Mouse (Mus musculus): ENCODE measurements around the gene Wscd2. TPM values are rescaled to one million over a fixed set of nuclear protein-coding genes. Genes with fewer than 3 reads are reported as not detected.
A peak's percentile ranks its signal among the peaks of the same experiment; 100 is the strongest.

The Wscd2 gene
- total RNA-seq, 2 experiments from 2014 or later: 0.28 to 0.49 TPM

GRCm38 (mm10) chr5:113479075-113479474, 11.1 kb upstream of the Wscd2 start:
- intact Hi-C loops (cut with DNase I): no loop called here
- no peak for DNase-seq

- intact Hi-C loops (cut with DNase I): no loop called here
- no peak for DNase-seq
Observed at GRCm38 (mm10) chr5:113480451-113480850, 9.7 kb upstream of the Wscd2 start.

GRCm38 (mm10) chr5:113485584-113486162, 4.5 kb upstream of the Wscd2 start:
- DNase-seq: no peak
- intact Hi-C loops (cut with DNase I): loop anchor here (5.0 kb wide), 1 partner anchor 77 kb away; no protein-coding TSS in a partner anchor

GRCm38 (mm10) chr5:113487879-113488278, 2.3 kb upstream of the Wscd2 start:
- intact Hi-C loops (cut with DNase I): loop anchor here (5.0 kb wide), 1 partner anchor 74 kb away; no protein-coding TSS in a partner anchor

GRCm38 (mm10) chr5:113489617-113490016, 516 bp upstream of the Wscd2 start:
- intact Hi-C loops (cut with DNase I): loop anchor here (5.0 kb wide), 1 partner anchor 73 kb away; no protein-coding TSS in a partner anchor
- no peak for DNase-seq

More at GRCm38 (mm10) chr5:113487879-113488278, 2.3 kb upstream of the Wscd2 start:
- DNase-seq: no peak

GRCm38 (mm10) chr5:113490467-113491260, 531 bp downstream of the Wscd2 start:
- intact Hi-C loops (cut with DNase I): no loop called here
- peak; percentile 18 to 19 for DNase-seq

GRCm38 (mm10) chr5:113491552-113491951, 1.4 kb downstream of the Wscd2 start:
- intact Hi-C loops (cut with DNase I): no loop called here

GRCm38 (mm10) chr5:113491988-113492387, 1.9 kb downstream of the Wscd2 start:
- intact Hi-C loops (cut with DNase I): no loop called here

More at GRCm38 (mm10) chr5:113491552-113491951, 1.4 kb downstream of the Wscd2 start:
- DNase-seq: no peak

GRCm38 (mm10) chr5:113492417-113493035, 2.4 kb downstream of the Wscd2 start:
- no peak for DNase-seq
- intact Hi-C loops (cut with DNase I): no loop called here

More at GRCm38 (mm10) chr5:113491988-113492387, 1.9 kb downstream of the Wscd2 start:
- no peak for DNase-seq

- no peak for DNase-seq
- intact Hi-C loops (cut with DNase I): no loop called here
Observed at GRCm38 (mm10) chr5:113493997-113494396, 3.9 kb downstream of the Wscd2 start.

- DNase-seq: no peak
- intact Hi-C loops (cut with DNase I): no loop called here
Observed at GRCm38 (mm10) chr5:113496926-113497325, 6.8 kb downstream of the Wscd2 start.

GRCm38 (mm10) chr5:113499421-113499820, 9.3 kb downstream of the Wscd2 start:
- intact Hi-C loops (cut with DNase I): no loop called here
- no peak for DNase-seq

GRCm38 (mm10) chr5:113503276-113503675, 13.1 kb downstream of the Wscd2 start:
- DNase-seq: no peak
- intact Hi-C loops (cut with DNase I): no loop called here

- intact Hi-C loops (cut with DNase I): no loop called here
- no peak for DNase-seq
Observed at GRCm38 (mm10) chr5:113504654-113505053, 14.5 kb downstream of the Wscd2 start.

GRCm38 (mm10) chr5:113506065-113506464, 15.9 kb downstream of the Wscd2 start:
- no peak for DNase-seq
- intact Hi-C loops (cut with DNase I): no loop called here

- DNase-seq: no peak
- intact Hi-C loops (cut with DNase I): no loop called here
Observed at GRCm38 (mm10) chr5:113506779-113507178, 16.6 kb downstream of the Wscd2 start.

GRCm38 (mm10) chr5:113509167-113509566, 19.0 kb downstream of the Wscd2 start:
- DNase-seq: no peak
- intact Hi-C loops (cut with DNase I): no loop called here

GRCm38 (mm10) chr5:113513640-113514039, 23.5 kb downstream of the Wscd2 start:
- intact Hi-C loops (cut with DNase I): no loop called here

GRCm38 (mm10) chr5:113514062-113514461, 23.9 kb downstream of the Wscd2 start:
- DNase-seq: no peak

More at GRCm38 (mm10) chr5:113513640-113514039, 23.5 kb downstream of the Wscd2 start:
- DNase-seq: no peak

GRCm38 (mm10) chr5:113516119-113516872, 26.2 kb downstream of the Wscd2 start:
- intact Hi-C loops (cut with DNase I): no loop called here
- no peak for DNase-seq

More at GRCm38 (mm10) chr5:113514062-113514461, 23.9 kb downstream of the Wscd2 start:
- intact Hi-C loops (cut with DNase I): no loop called here
